Mouse (Mus musculus) layer of hippocampus, adult 2 months (tissue): Measurements from ENCODE around the gene Uts2r. TPM values are rescaled to one million over a fixed set of nuclear protein-coding genes. Genes with fewer than 3 reads are reported as not detected.

ENCODE experiments used
- DNase-seq, 2 experiments: peaks; one replicate each; pipeline ENCODE4 v3.0.0; 2022; ENCODE audit warnings: low spot score in 2 of 2
- H3K27ac ChIP-seq: fragments of 200-600 bp; 2 replicates; pipeline ENCODE4 v1.8.1; 2022
- H3K4me3 ChIP-seq: fragments of 200-600 bp; 2 replicates; pipeline ENCODE4 v1.8.1; 2022; ENCODE audit warnings: mild to moderate bottlenecking
- CTCF ChIP-seq: fragments of 200-600 bp; conservative IDR thresholded peaks from 2 replicates; pipeline ENCODE4 v1.8.1; 2022; ENCODE audit warnings: antibody characterized with exemption, mild to moderate bottlenecking, moderate library complexity
- long read RNA-seq, 2 experiments: library from polyadenylated mRNA; stranded (forward); transcript quantifications; one replicate each; pipeline ENCODE4 v2.0.0; 2021; ENCODE audit warnings: borderline mapping rate in 2 of 2
- total RNA-seq, 2 experiments: library from RNA; stranded (reverse); gene quantifications; 2 replicates each; pipeline ENCODE4 v1.2.3; 2021

Gene Uts2r
- total RNA-seq, result under 1 TPM in 1 of 2 experiments, not detected in 1; 0.27 TPM
- long read RNA-seq, experiment 1, result 0 reads
- long read RNA-seq, experiment 2, result 0 reads

GRCm38 (mm10) chr11:121159971-121160370, at the start of gene Uts2r:
Uts2r (plus strand) TSS chr11:121160271.
- TF ChIP-seq CTCF, result no peak
- Histone ChIP-seq H3K27ac (no peak within 1 kb of the TSS), H3K4me3 (no peak within 1 kb of the TSS)
- DNase-seq, result no peak

GRCm38 (mm10) chr11:121111051-121111450, 49.0 kb upstream of the Uts2r start:
- DNase-seq, result no peak
- Histone ChIP-seq H3K27ac (no peak overlapping the region), H3K4me3 (no peak overlapping the region)
- no peak for TF ChIP-seq CTCF

- no peak for DNase-seq
- H3K4me3 ChIP-seq, result no peak overlapping the region
- TF ChIP-seq CTCF, result no peak
- no peak overlapping the region for H3K27ac ChIP-seq
Observed at GRCm38 (mm10) chr11:121111601-121112000, 48.5 kb upstream of the Uts2r start.

GRCm38 (mm10) chr11:121112091-121112775, 47.8 kb upstream of the Uts2r start:
- no peak for DNase-seq
- Histone ChIP-seq H3K4me3 (no peak overlapping the region), H3K27ac (no peak overlapping the region)
- no peak for TF ChIP-seq CTCF

GRCm38 (mm10) chr11:121118106-121118505, 42.0 kb upstream of the Uts2r start:
- Histone ChIP-seq H3K4me3 (no peak overlapping the region), H3K27ac (no peak overlapping the region)
- DNase-seq, result no peak
- TF ChIP-seq CTCF, result no peak

GRCm38 (mm10) chr11:121118577-121118976, 41.5 kb upstream of the Uts2r start, which contains the start of gene Tex19.2:
Tex19.2 (minus strand) TSS chr11:121118677.
- DNase-seq, result no peak
- Histone ChIP-seq H3K27ac (no peak within 1 kb of the TSS), H3K4me3 (no peak within 1 kb of the TSS)
- no peak for TF ChIP-seq CTCF

GRCm38 (mm10) chr11:121121151-121121550, 38.9 kb upstream of the Uts2r start:
- no peak overlapping the region for H3K4me3 ChIP-seq
- no peak for DNase-seq
- no peak overlapping the region for H3K27ac ChIP-seq
- TF ChIP-seq CTCF, result no peak

- Histone ChIP-seq H3K4me3 (no peak overlapping the region), H3K27ac (no peak overlapping the region)
- no peak for DNase-seq
- TF ChIP-seq CTCF, result no peak
Observed at GRCm38 (mm10) chr11:121122024-121122670, 37.9 kb upstream of the Uts2r start.

GRCm38 (mm10) chr11:121123438-121123837, 36.6 kb upstream of the Uts2r start:
- Histone ChIP-seq H3K27ac (no peak overlapping the region), H3K4me3 (no peak overlapping the region)
- peak in 1 of 2 experiments; percentile 16 for DNase-seq
- TF ChIP-seq CTCF, result no peak

- TF ChIP-seq CTCF, result no peak
- no peak for DNase-seq
- no peak overlapping the region for H3K4me3 ChIP-seq
- no peak overlapping the region for H3K27ac ChIP-seq
Observed at GRCm38 (mm10) chr11:121125522-121126172, 34.4 kb upstream of the Uts2r start.

GRCm38 (mm10) chr11:121126395-121126794, 33.7 kb upstream of the Uts2r start:
- Histone ChIP-seq H3K27ac (no peak overlapping the region), H3K4me3 (no peak overlapping the region)
- no peak for DNase-seq
- peak; percentile 63 for TF ChIP-seq CTCF

- Histone ChIP-seq H3K27ac (no peak overlapping the region), H3K4me3 (no peak overlapping the region)
- TF ChIP-seq CTCF, result no peak
- DNase-seq, result no peak
Observed at GRCm38 (mm10) chr11:121127441-121127840, 32.6 kb upstream of the Uts2r start.

- no peak overlapping the region for H3K4me3 ChIP-seq
- DNase-seq, result no peak
- no peak overlapping the region for H3K27ac ChIP-seq
- no peak for TF ChIP-seq CTCF
Observed at GRCm38 (mm10) chr11:121129616-121130015, 30.5 kb upstream of the Uts2r start.
